Mouse (Mus musculus): Measurements from ENCODE around the gene Top2b. TPM values are rescaled to one million over a fixed set of nuclear protein-coding genes. Genes with fewer than 3 reads are reported as not detected.

Top2b gene
- total RNA-seq, 2 experiments from 2014 or later: 96.3 to 108 TPM

DNA sequence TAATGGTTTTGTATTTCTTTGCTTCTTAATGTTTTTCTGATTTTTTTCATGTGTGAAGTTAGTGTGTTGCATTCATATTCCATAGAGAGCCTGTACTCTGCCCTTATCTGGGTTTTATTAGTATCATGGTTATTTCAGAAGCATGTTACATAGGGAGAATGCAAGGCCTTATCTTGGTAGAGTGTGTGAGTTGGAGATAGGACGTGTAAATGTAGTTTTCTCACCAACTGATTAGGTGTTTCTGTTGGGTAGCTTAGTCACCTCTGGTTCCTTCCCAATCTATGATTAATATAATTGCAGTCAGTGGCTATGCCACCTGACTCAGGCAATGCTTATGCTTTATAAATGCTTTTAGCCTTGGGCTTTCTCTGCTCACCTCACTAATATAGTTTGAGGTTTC, 19.8 kb downstream of the Top2b start:
- intact Hi-C loops (cut with DNase I): loop anchor here (5.0 to 10.0 kb wide), 2 partner anchors 947 to 1520 kb away; partner anchors contain the start of gene Lrrc3b

DNA sequence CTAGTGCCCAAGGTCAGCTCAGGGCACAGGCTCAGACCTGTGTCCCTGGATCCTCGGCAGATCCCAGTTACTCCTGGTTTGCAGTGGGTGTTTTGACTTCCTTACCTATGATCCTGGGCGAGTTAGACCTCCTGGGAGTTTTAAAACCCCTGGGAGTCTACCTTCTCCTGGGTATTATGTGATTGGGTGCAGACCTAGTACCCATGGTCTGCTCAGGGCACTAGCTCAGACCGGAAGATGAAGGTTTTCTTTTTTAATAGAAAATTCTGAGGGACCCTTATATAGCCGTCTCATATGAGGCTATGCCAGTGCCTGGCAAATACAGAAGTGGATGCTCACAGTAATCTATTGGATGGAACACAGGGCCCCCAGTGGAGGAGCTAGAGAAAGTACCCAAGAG, 40.2 kb downstream of the Top2b start:
- intact Hi-C loops (cut with DNase I): no loop called here
- DNase-seq: no peak

More for the DNA sequence above, 19.8 kb downstream of the Top2b start:
- no peak for DNase-seq

DNA sequence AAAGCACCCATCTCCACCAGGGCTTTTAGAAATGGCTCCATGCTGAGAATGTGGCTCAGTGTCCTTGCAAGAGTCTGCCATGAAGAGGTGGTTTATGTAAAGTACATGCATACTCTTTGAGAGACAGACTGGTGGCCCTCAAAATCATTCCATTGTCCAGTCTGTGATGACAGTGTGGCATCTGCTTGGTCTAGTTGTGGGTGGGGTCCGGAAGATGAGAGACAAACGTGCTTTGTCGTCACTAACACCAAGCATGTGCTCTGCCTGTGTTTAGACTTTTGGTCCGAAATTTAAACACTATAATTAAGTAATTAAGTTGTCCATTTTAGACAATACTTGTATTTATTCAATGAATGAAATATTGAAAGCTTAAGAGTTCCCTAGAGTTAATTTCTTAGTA, 49.2 kb downstream of the Top2b start:
- intact Hi-C loops (cut with DNase I): no loop called here
- no peak for DNase-seq

DNA sequence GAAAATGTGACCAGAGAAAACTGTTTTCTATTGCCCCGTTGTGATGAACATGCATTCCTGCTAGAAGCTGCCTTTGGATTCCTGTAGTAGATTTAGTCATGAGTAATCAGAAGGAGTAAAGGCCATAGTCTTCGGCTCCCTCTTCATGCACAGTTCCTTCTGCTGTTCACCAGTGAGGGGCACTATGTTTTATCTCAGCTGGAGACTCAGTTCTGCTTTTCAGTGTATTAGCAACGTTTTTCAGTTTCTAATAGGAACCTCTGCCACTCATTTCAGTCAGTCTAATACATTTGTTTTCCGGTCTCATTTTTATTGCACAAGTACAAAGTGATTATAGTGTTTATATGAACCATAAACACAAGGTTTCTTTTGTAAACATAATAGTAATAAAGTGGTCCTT, 62.6 kb downstream of the Top2b start:
- intact Hi-C loops (cut with DNase I): no loop called here
- DNase-seq: no peak

DNA sequence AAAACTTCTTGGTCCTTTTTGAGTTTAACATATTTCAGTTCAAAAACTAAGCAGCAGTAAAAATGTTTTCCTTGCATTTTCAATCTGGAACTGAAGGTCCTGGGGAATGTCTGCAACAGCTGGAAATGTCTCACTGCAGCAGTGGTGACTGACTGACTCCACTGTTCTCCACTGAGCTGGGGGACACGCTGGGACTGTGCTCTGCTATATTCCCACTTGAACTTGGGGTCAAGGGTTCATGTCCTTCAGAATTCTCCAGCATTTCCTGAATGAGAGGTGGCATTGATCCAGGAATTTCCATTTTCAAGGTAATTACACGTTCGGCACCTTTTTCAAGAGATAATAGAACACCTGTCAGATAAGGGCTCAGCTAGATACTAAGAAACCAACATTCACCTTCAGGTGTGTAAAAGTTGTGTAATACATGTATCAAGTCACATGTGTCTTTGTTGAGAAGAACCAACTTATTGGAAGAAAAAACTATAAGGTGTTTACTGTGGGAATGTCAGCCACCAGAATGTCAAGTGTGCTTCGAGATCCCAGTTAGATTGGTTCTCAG, 67.0 kb downstream of the Top2b start:
- intact Hi-C loops (cut with DNase I): loop anchor here (10.0 kb wide), 4 partner anchors 303 to 913 kb away; no protein-coding TSS in a partner anchor

DNA sequence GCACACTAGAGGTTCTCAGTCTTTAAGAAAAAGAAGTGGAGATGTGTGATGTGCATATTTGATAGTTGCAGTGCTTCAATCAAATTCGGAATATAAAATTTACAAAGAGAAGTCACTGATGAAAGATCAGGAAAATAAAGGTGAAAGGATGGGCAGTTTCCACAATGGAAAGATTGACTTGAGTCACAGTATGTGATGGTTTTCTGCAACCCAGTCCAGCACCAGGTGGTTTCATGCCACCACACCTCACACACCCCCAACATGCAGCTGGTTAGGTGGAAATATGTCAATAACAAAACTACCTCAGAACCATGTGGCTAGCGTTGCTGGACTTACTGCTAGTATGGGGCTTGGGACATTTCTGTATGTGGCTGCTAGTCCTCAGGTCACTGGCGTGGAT, 67.6 kb downstream of the Top2b start:
- intact Hi-C loops (cut with DNase I): loop anchor here (10.0 kb wide), 4 partner anchors 302 to 912 kb away; no protein-coding TSS in a partner anchor

More for the DNA sequence above, 67.0 kb downstream of the Top2b start:
- DNase-seq: no peak

DNA sequence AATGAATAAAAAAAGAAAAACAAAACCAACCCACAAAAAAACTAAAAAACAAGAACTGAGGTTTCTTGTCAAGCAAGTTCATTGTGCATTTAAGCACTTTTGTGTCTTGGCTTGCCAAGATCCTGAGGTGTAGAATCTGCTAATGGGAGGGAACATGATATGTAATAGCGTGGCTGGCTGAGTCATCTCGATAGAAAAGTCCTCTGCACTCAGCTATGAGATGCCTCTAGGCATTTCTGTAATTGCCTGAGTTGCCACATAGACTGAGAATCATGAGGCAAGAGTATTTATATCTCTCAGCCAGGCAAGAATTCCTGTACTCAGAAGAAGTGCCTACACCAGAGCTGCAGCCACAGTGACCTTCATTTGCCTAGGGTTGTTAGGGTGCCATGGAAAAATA, 68.2 kb downstream of the Top2b start:
- peak; percentile 19 to 42 for DNase-seq
- intact Hi-C loops (cut with DNase I): loop anchor here (10.0 kb wide), 4 partner anchors 302 to 912 kb away; no protein-coding TSS in a partner anchor

More for the DNA sequence above, 67.6 kb downstream of the Top2b start:
- DNase-seq: no peak

DNA sequence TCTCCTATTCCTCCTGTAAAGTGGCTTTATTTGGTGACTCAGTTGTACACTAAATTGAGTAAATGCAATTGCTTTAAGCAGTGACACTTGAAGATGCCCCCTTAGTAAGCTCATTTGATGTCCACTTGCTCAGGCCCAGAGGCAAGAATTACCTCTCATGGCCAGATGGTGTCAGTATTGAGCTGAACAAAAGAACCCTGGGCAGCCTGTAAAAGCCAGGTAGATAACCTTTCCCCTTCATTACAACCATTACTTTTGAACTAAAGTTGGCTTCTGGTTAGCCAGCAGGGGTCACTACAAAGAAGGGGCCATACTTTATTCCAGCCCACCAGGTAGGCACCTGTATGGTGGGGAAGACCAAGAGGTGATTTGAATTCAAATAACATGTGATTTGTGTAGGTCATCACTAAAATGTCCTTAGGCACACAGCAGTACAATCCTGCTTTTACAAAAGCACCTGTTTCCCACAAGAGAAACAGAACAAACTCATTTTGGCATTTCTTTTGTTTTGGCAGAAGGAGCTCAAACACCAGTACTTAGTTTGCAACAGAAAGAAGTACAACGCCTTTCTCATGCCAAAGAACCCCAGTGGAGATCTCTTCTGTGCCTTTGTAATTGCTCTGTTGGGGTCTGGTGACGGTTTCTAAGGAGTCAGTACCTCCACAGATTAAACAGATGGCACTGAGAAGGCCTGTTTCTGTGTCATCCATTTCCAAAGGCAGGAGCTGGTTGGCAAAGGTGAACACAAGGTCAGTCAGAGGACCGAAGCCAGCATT, 69.6 kb downstream of the Top2b start:
- peak; percentile 78 to 81 for DNase-seq
- intact Hi-C loops (cut with DNase I): loop anchor here (2.0 to 10.0 kb wide), 6 partner anchors 138 to 972 kb away; no protein-coding TSS in a partner anchor

DNA sequence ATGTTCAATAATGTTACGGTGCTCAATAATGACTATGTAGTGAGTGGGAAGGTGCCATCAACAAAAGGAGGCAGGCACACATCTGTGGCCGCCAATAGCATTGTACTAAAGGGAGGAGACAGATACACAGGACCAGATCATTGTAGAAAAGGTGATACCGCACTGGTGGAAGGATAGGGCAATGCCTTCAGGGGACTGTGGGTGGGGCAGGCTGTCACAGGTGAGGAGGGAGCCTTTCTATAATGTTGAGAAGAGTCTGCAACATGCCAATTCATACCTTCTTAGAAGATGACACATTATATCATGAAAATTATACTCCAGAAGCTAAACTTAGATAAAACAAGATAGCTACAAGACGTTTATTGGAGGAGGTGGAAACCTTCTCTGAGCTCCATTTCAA, 72.4 kb downstream of the Top2b start:
- DNase-seq: no peak
- intact Hi-C loops (cut with DNase I): loop anchor here (10.0 kb wide), 4 partner anchors 297 to 907 kb away; no protein-coding TSS in a partner anchor

DNA sequence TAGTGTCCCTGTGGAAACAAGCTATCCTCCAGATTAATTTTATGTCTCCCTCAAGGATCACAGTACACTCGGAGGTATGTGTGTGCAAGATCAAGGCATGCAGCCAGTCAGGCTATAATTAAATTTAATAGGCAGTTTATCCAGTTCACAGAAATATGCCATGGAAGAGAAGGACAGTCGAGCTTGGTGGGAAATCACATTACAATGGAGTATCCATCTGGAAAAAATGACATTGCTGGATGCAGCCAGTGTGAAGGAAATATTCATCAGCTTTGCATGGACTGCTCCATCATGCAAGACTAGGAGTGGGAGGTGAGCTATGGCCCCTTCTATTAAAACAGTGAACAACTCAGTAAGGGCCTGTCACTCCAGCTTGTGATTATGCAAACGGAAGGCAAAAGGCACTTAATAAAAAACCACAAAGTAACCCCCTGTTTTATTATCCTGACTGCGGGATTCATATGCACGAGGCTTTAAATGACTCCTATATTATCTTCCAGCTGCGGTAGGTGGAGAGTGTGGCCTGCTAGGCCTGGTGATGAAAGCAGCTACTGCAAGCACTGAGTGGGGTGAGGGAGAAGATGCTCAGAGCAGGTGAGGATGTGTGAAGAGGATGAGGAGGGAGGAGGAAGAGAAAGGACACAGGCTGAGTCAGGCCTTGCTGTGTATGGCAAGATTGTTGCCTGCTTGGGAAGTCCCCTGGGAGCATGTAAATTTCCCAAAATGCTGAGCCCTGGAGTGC, 74.6 kb downstream of the Top2b start:
- intact Hi-C loops (cut with DNase I): loop anchor here (10.0 kb wide), 4 partner anchors 295 to 905 kb away; no protein-coding TSS in a partner anchor
- no peak for DNase-seq

DNA sequence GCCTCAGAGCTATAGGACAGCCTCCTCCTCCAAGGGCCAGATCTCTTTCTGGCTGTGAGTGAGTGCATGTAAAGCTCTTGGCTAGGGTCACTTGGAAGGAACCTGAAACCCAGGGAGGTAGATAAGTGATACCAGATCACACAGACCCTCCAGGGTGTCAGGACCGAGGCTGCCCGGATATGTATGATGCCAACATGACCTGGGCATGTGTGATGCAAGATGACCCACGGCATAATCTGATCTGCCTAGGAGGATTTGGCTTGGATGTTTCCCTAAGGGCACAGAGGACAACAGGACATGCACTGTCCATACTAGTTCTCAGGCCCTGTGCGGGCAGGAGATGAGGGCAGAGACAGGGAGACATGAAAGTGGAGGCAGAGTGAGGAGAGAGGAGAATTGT, 79.9 kb downstream of the Top2b start:
- DNase-seq: no peak
- intact Hi-C loops (cut with DNase I): no loop called here

DNA sequence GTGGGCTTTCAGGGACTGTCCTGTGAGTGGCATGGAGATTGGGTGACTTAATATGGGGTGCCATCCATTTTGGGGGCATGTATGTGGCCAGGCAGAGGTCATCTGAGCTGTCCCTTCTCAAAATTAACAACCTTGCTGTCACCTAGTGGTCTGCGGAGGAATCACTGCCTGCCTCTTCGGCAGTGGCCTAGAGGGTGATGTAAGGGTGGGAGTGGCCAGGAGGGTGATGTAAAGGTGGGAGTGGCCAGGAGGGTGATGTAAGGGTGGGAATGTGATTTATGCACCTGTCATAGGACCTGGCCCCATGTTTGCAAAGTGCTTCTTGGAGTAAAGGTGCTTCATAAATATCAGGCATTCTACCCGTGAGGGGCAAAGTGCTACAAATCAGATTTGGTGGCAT, 82.6 kb downstream of the Top2b start:
- intact Hi-C loops (cut with DNase I): no loop called here
- DNase-seq: no peak

DNA sequence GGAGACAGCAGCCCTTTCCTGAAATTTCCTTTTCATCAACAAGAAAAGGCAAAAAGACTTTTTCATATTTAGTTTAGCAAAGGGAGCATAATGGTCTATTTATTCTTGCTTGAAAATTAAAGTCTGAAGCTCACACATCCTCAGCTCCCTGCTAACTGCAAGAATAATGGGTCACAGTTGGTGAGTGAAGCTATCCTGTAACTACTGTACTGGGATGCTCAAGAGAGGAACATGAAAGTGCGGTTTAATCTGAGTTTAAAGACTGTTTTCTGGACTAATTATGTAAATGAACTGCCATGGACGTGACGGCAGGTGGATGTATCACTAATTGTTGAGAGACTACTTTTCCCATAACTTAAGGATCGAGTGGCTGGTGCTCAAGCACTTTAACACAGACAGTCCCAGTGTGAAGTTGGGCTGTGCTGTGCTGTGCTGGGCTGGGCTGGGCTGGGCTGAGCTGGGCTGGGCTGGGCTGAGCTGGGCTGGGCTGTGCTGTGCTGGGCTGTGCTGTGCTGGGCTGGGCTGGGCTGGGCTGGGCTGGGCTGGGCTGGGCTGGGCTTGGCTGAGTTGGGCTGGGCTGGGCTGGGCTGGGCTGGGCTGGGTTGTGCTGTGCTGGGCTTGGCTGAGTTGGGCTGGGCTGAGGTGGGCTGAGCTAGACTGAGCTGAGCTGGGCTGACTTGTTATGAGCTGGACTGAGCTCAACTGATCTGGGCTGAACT, 83.4 kb downstream of the Top2b start:
- DNase-seq: no peak
- intact Hi-C loops (cut with DNase I): no loop called here

DNA sequence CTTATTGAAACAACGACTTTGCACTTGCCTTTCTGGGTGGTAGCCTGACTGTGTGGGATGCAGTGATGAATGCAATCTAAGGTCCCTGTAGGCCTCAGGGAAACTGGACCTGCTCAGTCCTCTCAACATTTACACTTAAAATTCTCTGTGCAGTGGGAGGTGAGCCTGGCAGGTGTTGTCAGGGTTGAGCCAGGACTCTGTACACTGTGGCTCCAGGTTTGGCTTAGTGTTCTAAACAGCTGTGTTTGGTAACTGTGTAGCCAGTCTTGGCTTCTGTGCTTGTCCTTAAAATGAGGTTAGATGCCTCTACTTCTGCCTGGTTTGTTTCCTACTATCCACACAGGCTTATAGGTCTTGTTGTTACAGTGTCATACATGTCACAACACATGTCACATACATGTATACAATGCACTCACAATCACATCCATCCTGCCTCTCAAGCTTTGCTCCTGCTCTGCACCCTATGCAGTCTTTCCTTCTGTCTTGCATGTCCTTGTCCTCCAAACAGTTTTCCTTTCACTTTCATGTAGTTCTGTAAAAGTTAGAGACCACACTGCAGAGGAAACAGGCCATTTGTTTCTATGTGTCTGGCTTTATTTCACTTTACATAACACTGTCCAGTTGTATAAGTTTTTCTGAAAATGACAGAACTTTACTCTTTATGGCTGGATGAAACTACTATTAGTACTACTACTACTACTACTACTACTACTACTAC, 113.8 kb downstream of the Top2b start:
- intact Hi-C loops (cut with DNase I): no loop called here
- peak in 1 of 2 experiments; percentile 23 for DNase-seq

DNA sequence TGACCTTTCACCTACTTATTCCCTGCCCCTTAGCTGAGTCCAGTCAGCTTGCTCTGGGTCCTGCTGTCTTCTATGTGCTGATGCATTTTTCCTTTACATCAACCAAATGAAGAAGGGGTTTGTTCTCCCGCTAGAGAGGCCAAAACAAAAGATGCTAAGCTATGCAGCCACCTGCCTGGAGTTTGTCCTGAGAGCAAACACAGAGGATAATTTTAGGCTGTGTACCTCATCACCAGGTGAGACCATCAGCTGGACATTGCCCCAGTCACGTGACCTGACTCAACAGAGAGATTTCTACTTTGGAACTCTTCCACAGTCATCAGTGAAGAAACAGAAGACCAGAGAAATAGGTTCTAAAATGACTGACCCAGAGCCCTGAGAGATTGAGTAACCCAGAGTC, 114.5 kb downstream of the Top2b start:
- no peak for DNase-seq
- intact Hi-C loops (cut with DNase I): no loop called here

DNA sequence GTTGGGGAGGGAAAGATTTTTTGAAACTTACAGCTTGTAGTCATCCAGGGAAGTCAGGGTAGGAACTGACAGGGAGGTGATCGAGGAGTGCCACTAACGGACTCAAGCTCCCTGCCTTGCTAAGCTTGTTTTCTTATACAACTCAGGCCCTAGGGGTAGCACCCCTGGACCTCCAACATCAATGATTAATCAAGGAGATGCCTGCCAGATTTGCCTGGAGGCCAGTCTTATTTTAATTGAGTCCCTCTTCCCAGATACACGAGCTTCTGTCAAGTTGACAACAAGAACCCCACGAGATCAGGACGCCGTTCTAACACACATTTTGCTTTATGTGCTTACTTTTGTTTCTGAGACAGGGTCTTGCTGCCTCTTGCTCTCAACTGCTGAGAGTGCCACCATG, 115.6 kb downstream of the Top2b start:
- intact Hi-C loops (cut with DNase I): no loop called here
- DNase-seq: no peak

DNA sequence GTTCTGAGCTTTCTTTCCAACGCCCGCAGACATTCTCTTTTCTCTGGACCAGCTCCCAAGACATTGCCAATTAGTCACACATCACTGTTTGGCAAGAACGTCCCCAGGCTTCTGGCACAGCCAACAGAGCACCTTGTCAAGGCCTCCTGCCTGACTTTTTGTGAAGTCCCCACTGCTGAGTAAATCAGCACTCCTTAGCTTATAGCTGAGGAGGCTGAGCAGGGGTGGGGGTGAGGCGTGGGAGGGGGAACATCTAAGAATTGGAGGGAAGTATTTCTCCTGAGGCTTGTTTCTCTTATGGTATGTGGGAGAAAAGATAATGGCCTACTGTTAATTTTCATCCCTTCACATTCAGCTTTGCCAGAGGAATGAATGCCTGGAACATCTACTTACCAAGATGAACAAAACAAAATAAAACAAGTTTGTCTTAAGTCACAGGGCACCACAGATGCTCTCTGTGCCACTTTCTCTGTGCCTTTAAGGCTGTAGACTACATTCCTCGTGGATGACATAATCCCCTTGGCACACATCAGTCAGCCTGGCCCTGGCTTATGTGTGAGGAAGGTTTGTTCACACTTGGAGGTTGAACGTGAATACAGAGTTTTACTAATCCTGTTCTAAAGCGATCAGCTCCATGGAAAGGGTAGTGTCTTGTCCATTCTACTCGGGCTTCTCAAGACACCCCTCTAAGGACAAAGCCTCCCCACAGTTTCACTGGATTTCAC, 118.8 kb downstream of the Top2b start:
- intact Hi-C loops (cut with DNase I): no loop called here
- peak; percentile 52 to 54 for DNase-seq

Data from heart, postnatal 10 days (tissue).